Mouse (Mus musculus) ZHBTc4 (cell line): ENCODE data around the gene Rbms2.
"Not testable (repeated sequence)": the region's sequence is repeated elsewhere in the genome, so short reads cannot be mapped to it uniquely, and the experiment has no call there.

Experiments
- DNase-seq: peaks from one replicate; pipeline ENCODE4 v3.0.0-alpha.2; 2011; ENCODE audit warnings: low read depth, low spot score

Rbms2 gene

GRCm38 (mm10) chr10:128179989-128180388 is at the start of gene Rbms2:
TSS of gene Rbms2 (minus strand) at chr10:128180297.
- no peak for DNase-seq

- no peak for DNase-seq
These were observed 47.9 kb upstream of the Rbms2 start for GRCm38 (mm10) chr10:128228009-128228408.

- DNase-seq, result no peak
These were observed 47.5 kb upstream of the Rbms2 start for GRCm38 (mm10) chr10:128227592-128227991.

DNA sequence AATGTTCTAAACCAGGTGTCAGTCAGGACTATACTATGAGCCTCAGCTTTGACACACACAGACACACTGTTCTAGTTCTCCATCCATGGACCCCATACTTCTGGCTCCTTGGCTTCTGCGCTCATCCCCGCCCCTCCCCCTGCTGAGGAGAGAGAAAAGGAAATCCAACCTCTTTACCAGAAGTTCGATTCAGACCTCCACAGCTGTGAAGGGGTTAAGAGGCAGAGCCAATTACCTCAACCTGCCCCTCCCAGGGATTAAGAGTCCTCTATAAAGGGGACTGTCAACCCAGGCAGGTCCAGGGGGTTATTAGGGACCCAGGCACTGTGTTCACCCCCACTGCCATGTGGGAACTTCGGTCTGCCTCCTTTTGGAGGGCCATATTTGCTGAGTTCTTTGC is 45.4 kb upstream of the Rbms2 start, which contains the start of gene Mip:
Gene Mip, plus strand, starts transcription at position 301 of the 400 bp plus-strand sequence.
- DNase-seq, result no peak

DNA sequence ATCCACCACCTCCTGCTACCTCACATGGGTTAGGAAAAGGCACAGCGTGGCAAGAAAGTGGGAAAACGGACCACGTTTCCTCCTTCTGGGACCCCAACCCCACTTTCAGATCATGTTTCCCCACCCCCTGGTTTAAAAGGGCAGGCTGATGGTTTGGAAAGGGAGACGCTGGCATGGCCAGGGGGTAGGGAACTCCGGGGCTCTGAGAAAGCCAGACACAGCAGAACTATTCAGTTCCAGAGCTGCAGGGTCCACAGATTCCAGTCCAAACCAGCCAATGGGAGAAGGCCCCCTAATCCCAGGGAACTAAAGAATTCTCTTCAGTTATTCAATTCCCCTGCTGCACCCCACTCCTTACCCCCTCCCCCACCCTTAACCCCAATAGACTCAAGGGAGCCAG is 45.0 kb upstream of the Rbms2 start:
- DNase-seq, result no peak

DNA sequence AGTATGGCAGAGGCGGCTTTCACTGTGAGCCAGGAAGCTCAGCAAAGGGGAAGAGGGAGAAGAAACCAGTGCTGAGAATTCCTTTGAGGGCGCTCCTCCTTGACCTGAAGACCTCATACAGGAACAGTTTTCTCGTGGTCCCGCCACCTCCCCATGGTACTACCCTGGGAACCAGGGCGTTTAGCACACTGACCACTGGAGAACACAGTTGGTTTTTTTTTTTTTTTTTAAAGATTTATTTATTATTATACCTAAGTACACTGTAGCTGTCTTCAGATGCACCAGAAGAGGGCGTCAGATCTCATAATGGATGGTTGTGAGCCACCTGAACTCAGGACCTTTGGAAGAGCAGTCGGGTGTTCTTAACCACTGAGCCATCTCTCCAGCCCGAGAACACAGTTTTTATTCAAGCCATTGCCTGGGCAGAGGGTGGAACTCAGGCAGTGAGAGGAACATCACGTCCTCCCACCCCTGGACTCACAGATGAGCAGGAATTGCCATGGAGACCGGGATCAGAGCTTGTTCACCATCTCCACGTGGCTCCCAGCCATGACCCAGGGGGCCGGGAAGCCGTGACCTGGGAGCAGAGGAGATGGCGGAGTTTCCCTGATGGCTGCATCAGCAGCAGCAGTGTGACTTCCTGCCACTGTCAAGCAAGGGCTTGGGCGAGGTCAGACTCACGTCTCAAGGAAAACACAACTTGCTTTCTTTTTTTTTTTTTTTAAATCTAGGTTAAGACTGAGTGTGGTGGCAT is 41.6 kb upstream of the Rbms2 start:
- DNase-seq, result peak; percentile 54

- DNase-seq, result no peak
These were observed 38.5 kb upstream of the Rbms2 start for GRCm38 (mm10) chr10:128218387-128219117.

DNA sequence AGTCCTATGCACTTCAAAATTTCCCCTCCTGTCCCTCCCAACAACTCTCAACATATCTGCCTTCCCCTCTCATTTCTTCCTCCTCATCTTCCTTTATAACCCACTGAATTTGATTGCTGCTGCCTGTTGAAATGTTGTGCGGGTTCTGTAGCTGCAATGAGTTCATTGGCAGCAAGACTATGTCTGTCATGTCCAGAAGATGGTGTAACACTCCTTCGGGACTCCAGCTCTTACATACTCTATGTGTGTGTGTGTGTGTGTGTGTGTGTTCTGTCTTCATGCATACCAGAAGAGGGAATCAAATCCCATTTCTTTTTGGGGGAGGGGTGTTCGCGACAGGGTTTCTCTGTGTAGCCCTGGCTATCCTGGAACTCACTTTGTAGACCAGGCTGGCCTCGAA is 34.9 kb upstream of the Rbms2 start:
- DNase-seq, result no peak

DNA sequence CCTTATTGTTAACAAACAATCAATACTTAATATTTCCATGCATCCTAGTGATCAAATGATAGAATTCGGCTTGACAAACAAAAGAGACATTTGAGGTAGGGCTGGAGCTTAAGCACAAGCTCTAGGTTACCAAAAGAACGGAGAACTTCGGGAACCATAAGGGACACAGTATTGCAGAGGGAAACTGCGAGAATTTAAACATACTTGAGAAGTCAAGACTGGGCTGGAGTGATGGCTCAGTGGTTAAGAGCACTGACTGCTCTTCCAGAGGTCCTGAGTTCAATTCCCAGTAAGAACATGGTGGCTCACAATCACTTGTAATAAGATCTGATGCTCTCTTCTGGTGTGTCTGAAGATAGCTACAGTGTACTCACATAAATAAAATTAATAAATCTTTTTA is 34.0 kb upstream of the Rbms2 start:
- DNase-seq, result not testable (repeated sequence)

- peak; percentile 87 for DNase-seq
These were observed 32.8 kb upstream of the Rbms2 start for GRCm38 (mm10) chr10:128212871-128213323.

GRCm38 (mm10) chr10:128212148-128212547 is 32.1 kb upstream of the Rbms2 start:
- no peak for DNase-seq

- DNase-seq, result peak; percentile 97
These were observed 31.5 kb upstream of the Rbms2 start, which contains the start of gene Spryd4 for GRCm38 (mm10) chr10:128211390-128212108. TSS of gene Spryd4 (minus strand) at chr10:128211807.

- no peak for DNase-seq
These were observed 30.9 kb upstream of the Rbms2 start for GRCm38 (mm10) chr10:128210954-128211353.

GRCm38 (mm10) chr10:128210131-128210530 is 30.0 kb upstream of the Rbms2 start:
- no peak for DNase-seq

- no peak for DNase-seq
These were observed 29.4 kb upstream of the Rbms2 start for GRCm38 (mm10) chr10:128209311-128210009.

DNA sequence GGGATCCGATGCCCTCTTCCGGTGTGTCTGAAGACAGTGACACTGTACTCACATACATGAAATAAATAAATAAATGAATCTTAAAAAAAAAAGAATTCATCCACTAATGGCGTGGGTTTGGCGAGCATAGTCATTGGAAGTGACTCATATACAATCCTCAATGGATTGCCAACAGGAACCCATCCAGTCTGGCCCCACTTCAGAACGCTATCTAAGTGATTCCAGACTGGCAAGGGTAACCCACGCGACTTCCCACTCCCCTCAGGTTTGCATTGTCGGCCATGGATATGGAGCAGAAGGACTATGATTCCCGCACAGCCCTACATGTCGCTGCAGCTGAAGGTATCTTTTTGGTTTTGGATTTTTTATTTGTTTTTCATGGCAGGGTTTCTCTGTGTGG is 28.2 kb upstream of the Rbms2 start:
- DNase-seq, result no peak

- DNase-seq, result peak; percentile 62
These were observed 24.8 kb upstream of the Rbms2 start for GRCm38 (mm10) chr10:128204941-128205340.

DNA sequence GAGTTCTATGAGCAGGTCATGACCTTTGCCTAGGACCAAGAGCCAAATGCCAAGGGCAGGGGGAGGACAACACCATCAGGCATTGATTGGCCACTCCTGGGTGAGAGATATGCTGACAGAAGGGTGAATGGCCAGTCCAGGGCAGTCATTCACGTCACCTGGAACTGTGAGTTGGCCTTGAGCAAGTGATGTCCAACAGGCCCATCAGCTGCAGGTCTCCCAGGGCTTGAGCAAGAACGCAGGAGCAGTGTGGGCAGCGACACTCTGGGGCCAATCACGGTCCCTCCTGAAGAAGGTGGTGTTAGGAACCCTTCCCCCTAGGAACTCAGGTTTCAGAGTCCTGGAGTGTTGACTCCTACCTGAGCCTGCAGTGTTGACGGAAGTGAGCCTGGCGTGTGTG is 21.8 kb upstream of the Rbms2 start:
- DNase-seq, result no peak

- peak; percentile 75 for DNase-seq
These were observed 14.7 kb upstream of the Rbms2 start for GRCm38 (mm10) chr10:128194551-128195461.

DNA sequence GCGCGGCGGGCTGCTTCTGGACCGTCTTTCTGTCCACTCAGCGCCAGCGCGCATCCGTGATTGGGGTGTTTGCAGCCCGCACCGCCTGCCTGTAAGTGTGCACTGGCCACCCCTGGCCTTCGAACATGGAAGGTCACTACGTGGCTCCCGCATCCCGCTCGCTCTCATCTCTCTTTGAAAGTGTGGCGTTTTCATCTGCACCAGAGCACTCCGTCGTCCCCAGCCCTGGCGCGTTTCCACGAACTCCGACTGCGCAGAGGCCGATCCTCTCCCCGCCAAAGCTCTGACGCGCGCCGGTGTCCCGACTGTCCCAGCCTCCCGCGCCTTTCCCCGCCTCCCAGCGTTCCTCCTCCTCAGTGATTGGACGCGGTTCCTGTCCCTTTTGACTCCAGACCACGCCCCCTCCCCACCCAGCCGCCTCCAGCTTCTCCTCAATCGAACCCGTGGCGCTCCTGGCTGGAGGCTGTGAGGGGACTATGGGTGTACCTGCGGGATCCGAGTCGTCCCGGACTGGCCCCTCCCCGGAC is 14.0 kb upstream of the Rbms2 start, which contains the start of gene Gls2:
Gene Gls2, plus strand, starts transcription at position 434 of the 527 bp plus-strand sequence.
- peak; percentile 100 for DNase-seq
